Mouse (Mus musculus) cerebellum, postnatal 14 days (tissue): ENCODE measurements around the gene Ntf3.

Experiments used
- DNase-seq, 2 experiments: peaks; one replicate each; pipeline ENCODE4 v3.0.0; 2021; ENCODE audit warnings: mixed read lengths in 2 of 2

The Ntf3 gene

GRCm38 (mm10) chr6:126166548-126167207, at the start of gene Ntf3:
TSS of gene Ntf3 (minus strand) at chr6:126166910.
- no peak for DNase-seq

DNA sequence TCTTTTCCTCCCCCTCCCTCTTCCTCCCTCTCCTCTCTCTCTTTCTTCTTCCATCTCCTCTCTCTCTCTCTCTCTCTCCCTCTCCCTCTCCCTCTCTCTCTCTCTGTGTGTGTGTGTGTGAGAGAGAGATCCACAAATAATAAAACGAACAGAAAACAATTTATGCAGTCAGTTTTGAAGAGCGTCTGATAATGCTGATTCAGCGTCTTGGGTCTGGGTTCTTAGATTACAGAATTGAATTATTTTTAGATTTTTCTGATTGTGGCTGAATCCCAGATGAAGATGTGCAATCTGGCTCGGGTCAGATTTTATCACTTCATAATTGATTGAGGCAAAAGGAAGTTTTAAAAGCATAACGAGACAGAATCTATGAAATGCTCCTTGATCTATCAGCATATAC, 46.6 kb upstream of the Ntf3 start:
- DNase-seq = no peak

GRCm38 (mm10) chr6:126203366-126203765, 36.7 kb upstream of the Ntf3 start:
- no peak for DNase-seq

DNA sequence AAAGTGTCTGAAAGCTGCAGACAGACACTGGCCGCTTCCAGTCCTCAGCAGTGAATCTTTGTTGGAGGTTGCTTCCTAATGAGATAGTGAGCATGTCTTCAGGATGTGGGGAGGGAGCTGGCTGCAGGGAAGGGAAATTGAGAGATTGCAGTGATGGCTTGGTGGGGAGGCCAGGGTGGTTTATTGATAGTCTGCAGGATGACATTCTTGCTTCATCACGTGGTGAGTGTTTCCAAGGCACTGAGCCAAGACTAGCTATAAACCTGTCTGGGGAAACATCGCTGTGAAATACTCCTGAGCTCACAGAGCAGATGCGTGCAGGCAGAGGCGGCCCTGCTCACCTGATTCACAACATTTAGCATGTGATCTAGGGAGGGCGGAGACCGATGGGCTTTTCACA, 36.2 kb upstream of the Ntf3 start:
- peak; percentile 26 to 28 for DNase-seq

DNA sequence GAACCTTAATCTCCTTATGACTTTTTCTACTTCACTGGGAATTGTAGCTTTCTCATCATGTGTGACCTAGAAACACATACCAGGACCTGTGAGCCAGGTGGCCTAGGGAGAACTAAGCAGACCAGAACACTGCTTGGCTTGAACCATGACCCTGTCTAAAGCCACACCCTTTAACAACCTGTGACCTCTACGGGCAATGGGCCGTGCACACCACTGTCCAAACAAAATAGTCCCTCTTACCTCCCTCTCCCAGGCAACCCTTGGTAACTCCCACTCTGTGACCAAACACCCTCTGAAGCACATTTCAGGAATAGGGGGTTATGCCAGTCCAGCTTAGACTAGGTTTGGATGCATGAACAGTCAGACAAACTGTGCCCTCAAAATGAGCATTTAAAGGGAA, 35.0 kb upstream of the Ntf3 start:
- DNase-seq = no peak

- DNase-seq = peak; percentile 85 to 89
Measured at GRCm38 (mm10) chr6:126199916-126200315, 33.2 kb upstream of the Ntf3 start.

GRCm38 (mm10) chr6:126194760-126195159, 28.1 kb upstream of the Ntf3 start:
- DNase-seq = peak in 1 of 2 experiments; percentile 11

GRCm38 (mm10) chr6:126190218-126190871, 23.6 kb upstream of the Ntf3 start:
- no peak for DNase-seq

- no peak for DNase-seq
Measured at GRCm38 (mm10) chr6:126187400-126187799, 20.7 kb upstream of the Ntf3 start.

DNA sequence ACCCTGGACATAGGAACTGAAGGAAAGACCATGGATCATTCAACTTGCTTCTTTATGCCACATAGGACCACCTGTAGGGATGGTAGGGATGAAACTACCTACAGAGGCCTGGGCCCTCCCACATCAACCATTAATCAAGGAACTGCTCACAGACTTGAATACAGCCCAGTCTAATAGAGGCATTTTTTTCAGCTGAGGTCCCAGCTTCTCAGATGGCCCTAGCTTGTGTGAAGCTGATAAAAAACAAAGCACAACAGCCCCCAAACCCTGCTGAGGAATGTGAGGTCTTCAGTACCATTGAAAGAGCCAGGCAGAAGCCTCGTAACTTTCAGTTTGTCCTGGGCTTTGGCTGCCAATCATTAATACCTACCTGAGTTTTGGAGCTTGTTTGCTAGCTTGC, 19.4 kb upstream of the Ntf3 start:
- DNase-seq = no peak

GRCm38 (mm10) chr6:126172071-126172470, 5.4 kb upstream of the Ntf3 start:
- DNase-seq = no peak

- no peak for DNase-seq
Measured at GRCm38 (mm10) chr6:126170772-126171171, 4.1 kb upstream of the Ntf3 start.

DNA sequence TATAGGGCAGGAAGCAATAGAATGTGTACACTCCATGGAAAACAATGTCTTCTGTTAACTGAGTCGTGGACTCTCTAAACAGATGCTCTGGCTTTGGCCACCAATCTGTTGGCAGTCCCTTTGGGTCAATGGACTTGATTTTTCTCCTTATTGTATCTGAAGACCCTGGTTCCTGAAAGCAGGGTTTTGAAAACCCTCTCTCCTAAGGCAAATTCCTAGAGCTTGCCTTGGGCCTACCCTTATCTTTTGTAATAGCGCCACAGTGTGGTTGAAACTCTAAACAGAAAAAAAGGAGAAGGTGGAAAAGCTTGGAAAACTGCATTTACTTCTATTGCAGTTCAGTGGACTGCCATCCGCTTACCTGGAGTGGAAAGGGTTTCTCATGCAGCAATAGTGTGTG, 1.0 kb upstream of the Ntf3 start:
- DNase-seq = peak; percentile 76 to 77

- DNase-seq = no peak
Measured at GRCm38 (mm10) chr6:126167208-126167590, 489 bp upstream of the Ntf3 start.

DNA sequence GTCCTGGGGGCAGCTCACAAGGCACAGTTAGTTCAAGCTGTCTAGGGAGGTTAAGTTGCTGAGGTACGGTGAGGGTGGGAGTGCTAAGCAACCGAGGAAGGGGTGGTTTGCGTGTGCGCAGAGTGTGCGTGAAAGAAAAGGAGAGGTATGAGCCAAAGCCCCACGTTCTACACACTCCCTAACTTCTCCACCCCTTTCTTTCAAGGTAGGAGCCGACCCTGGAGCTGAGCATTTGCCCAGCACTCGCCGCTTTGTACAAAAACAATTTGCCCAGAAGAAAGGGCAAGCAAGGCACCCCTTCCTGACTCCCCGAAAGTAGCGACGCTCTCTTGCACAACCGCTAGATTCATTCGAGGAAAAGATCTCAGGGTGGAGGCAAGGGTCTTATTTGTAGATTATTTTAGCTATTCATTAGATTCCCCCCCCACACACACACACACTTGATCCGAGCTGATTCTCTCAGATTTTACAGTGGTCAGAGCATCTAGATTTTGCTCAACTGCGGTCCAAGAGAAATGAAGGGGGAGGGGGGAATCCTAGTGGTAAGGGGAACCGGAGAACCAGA, 1.0 kb downstream of the Ntf3 start:
- no peak for DNase-seq

- peak; percentile 86 to 88 for DNase-seq
Measured at GRCm38 (mm10) chr6:126164781-126165180, 1.9 kb downstream of the Ntf3 start.

DNA sequence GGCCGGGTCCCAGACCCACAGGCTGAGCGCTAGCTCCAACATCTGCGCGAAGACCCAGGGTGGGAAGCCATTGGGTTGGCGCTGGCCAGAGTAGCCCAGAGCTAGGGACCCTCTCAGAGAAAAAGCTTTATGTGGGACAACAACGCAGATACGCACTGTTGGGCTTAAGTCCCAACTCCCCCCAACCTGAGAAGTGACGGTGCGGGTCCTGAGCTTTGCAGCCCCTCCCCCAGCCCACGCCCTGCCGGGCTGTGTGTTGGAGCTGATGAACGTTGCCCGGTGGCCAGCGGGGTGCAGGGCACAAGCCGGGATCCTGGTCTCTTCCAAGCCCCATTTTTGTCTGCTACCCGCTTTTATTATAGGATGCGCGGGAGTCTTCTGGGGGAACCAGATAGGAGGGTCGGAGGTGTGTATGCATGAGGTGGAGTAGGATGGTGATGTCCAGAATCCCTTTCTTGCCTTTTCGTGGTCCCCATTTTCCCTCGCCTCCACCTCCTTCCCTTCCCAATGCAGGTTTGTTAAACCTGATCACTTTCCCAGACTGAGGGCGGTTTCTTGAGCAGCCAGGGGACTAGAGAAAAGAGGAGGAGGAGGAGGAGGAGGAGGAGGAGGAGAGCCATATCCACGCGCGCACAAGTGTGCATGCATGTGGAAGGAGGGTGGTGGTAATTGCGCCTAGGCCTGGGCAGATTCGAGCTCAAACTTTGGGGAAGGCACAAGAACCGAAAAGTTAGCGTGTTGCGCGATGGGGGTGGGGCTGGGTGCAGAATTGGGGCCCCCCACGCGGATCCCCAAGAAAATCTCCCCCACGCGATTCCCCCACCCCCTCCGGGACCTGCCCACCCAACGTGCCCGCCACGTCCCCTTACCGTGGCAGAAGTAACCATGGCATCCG, 2.6 kb downstream of the Ntf3 start:
- peak; percentile 72 to 74 for DNase-seq

DNA sequence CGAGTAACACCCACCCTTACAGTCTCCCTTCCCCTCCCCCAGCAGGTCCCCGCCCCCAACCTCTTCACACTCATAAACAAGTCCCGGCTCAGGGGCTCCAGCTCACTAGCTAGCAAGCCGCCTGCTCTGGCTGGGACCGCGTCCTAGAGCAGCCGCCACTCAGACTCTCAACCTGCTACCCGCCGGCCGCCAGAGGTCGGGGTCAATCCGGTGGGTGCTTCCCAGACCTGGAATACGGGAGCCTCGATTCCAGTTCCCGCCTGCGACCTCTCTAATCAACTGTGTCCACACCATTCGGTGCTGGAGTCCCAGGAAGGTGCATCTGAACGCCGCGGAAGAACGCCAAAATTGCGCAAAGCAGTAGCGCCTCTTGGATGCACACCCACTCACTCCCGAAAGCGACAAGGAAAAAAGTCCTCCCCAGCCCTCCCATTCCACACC, 3.5 kb downstream of the Ntf3 start:
- peak; percentile 75 to 76 for DNase-seq

DNA sequence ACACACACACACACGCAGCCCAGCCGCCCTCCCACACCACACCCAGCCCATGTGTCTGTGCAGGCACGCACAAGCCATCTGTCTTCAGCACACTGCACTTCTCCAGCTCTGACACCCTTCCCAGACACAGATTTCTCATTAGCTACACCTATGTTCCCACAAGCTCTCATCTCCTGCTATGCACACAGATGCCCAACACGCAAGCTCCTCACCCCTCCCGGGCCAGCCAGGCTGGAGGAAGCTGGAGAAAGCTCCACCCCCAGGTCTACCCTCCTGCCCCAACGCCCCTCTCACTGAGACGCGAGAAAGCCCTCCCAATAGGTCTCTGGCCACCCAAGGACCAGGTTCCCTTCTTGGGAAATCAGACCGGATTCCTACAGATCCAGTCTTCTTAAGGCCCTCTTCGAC, 4.4 kb downstream of the Ntf3 start:
- DNase-seq = peak; percentile 69 to 72

GRCm38 (mm10) chr6:126161571-126162340, 5.0 kb downstream of the Ntf3 start:
- DNase-seq = peak; percentile 48 to 56

DNA sequence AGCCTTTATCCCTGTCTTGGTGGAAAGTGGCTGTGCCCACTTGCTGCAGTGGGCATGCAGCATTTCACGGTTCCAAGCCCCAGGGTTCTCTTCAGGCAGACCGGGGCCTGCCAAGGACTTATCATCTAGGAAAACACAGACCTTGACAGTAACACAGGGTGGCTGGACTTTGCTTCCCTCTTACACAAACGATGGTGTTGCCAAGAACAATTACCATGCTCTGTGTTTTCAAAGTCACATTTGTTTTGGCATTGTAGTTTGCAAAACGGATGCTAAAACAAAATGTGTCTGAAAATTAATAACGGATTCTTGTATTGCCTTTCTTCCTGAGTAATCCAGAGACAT, 6.7 kb downstream of the Ntf3 start:
- no peak for DNase-seq

- no peak for DNase-seq
Measured at GRCm38 (mm10) chr6:126159279-126160066, 7.2 kb downstream of the Ntf3 start.
